Mouse (Mus musculus): ENCODE data around the gene Npepps.

DNA sequence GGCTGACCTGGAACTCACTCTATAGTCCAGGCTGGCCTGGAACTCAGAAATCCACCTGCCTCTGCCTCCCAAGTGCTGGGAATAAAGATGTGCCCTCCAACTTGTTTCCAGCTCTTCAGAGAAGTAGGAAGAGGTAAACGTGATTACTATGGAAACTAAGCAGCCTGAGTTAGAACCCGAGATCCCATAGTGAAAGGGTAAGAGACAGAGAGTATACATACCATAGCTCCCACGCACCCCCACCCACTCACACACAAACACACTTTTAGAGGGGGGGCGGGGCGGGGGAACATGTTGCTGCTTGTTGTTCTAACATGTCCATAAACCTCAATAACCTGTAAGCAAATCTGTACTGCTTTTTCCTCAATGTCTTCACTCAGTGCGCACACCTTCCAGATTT lies 2.0 kb downstream of the Npepps start:
- TF ChIP-seq POLR2A (IDR thresholded peaks at IDR 0.05; ENCODE audit: low read depth, low read length): no peak
- TF ChIP-seq CTCF (conservative IDR thresholded peaks at IDR 0.05; ENCODE audit: insufficient read depth, insufficient read length, low read depth, low read length): no peak
